Mouse (Mus musculus) myocyte (in vitro differentiated cells): ENCODE data around the gene Zfhx3.

Experiments used
- POLR2A ChIP-seq: IDR thresholded peaks from one replicate; pipeline ENCODE4 v1.6.1; 2011; ENCODE audit warnings: low read depth, mild to moderate bottlenecking, control low read depth, moderate library complexity; ENCODE audit not compliant: insufficient read length
- TCF12 ChIP-seq: IDR thresholded peaks from one replicate; pipeline ENCODE4 v1.6.1; 2011; ENCODE audit warnings: mild to moderate bottlenecking, control low read depth; ENCODE audit not compliant: poor library complexity, insufficient read depth, severe bottlenecking

GRCm38 (mm10) chr8:108506779-108507178 lies 564.3 kb downstream of the Zfhx3 start:
- TF ChIP-seq POLR2A: no peak
- no peak for TF ChIP-seq TCF12
